Mouse (Mus musculus) adrenal gland, postnatal 25 days (tissue): ENCODE measurements at regions not wholly inside any gene's neighbourhood (a gene's known extent, or its start where the extent isn't known, plus 50 kb on each side); places are given as distances from the start of the nearest gene placed in this dataset.

Source experiments
- DNase-seq: peaks from one replicate; pipeline ENCODE4 v3.0.0; 2021; ENCODE audit warnings: mixed read lengths

DNA sequence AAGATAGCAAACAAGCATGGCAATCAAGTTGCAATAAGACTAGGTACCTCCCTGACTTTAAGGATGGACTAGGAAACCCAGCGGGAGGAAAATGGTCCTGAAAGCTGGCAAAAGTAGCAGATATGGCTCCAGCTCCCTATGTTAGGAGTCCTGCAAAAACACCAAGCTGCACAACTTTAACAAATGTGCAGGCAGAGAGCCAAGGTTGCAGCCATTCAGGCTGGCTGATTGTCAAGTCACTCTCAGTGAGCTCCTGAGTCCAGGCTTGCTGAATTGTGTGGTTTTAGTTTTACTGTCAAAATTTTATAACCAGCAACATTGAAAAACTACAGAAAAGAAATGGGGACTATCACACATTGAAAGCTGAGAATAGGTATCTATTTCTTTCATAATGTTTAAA is 1122.8 kb upstream of the Slc10a2 start:
- no peak for DNase-seq

DNA sequence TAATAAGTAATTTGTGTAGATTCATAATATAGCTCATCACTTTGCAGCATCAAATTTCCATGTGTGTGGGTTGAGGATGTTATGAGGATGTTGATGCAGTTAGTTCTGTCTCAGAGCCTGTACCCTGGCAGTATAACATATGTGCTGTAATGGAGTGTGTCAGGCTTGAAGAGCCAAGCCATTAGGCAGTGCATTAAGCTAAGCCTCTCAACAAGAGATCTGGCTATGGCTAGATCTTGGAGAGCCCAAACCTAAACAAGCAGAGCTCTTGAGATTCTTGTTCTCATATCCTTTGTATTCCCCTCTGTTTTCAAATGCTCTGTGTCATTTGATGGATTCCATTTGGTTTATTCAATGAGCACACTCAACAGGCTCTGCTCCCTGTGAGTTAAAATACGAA is 1120.0 kb upstream of the Slc10a2 start:
- DNase-seq: no peak

DNA sequence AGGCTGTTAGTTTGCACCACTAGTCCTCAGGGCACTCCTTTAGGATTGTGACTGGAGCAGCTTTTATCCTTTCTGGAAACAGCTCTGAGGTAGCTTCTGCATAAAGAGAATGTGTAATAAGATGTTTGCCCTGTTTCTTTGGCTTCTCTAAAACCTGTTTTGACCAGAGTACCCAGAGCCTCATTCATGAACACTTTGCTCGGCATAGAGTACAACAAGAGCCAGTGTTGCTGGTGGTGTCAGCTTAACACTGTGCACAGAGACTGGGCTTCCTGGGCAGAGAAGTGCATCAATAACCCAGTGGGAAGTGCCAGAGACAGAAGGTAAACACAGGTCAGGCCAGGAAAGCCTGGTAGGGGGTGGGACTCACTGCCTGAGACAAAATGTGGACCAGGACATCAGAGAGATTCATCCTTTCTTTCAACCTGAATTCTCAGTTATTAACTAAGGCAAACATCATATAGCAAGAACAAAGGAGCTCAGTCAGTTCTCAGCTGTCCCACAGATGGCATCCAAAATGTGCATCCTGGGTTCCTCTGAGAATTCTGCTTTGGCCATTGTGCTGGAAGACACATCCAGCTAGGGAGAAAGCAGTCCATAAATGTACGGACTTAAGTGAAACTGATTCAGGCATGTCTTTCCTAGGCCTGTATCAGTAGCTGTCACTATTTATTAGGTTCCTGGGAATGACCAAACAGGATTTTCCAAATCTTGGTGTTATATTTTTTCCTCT is 1102.6 kb upstream of the Slc10a2 start:
- DNase-seq: no peak

DNA sequence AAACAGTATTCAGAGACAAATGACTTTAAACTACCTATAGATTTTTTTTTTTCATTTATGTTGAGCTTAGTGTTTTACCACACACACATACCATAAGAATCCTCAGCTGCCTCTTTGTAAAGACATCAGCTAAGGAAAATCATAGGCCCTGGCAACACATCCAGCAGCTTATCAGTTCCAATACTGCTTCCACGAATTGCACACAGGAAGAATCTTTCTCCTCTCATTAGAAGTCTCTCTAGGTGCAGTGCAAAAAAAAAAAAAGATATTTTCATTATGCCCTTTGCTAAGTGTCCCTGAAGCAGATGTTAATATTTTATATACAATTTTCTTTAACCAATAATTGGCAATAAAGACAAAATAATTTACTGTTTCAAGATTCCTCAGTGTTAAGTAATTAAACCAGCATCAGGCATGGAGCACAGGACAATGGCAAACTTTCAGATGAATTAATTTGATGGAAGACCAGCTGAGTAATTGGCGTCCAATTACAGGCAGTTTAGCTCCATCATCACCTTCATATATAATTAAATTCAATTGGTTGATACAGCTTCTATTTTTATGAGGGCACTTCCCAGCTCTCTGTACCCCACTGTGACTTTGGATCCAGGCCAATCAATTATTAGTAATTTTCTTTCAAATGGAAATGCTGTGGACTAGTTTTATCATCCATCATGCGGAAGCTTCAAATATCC is 1099.0 kb upstream of the Slc10a2 start:
- no peak for DNase-seq

DNA sequence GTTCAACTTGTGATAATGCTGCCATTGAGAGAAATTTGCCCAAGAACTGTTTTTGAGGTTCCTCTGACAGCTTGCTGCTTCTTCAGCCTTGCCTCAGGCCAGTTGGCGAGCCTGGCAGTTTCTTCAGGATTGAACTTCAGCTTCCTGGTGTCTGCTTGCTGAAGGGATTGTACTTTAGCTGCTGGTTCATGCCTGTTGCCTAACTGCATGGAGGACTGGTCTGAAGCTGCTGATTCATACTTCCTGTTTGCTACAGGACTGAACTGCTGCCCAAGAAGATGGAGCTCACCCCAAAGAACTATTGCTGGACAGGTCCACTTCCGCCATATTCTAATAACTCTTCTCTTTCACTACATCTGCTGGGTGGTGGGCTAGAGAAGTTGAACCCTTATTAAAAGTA is 1086.3 kb upstream of the Slc10a2 start:
- DNase-seq: no peak

DNA sequence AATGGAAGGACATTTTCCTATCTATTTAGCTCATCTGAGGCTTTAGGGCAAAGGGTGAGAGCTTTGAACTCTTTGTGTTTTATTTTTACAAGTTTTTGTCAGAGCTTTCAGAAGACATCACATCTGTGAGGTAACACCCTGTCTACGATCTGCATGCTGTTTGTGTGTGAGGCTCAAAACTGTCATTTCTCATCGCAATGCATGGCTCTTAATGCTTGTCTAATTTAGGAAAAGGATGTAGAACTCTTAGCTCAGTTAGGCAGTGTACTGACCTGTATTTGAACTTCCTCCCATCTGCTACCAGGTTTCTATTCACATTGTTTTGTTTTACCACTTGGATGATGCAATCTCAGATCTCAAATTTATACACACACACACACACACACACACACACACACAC is 1083.3 kb upstream of the Slc10a2 start:
- no peak for DNase-seq

DNA sequence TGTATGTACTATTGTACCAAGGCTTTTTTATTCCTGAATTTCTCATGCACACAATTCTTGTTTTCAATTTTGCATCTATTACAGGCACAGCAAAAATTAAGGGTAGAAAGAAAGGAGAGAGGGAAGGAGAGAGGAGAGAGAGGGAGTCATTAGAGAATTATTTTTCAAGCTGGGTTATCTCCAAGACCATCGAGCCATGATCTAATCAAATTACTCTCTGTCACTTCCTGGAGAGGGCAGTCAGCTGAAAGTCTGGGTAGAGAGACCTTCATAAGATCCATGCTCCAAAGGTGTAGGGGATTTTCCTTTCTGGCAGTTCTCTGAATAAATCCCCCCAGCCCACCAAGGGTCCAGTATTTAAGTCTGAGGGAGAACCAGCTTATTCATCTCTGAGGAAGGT is 1081.4 kb upstream of the Slc10a2 start:
- no peak for DNase-seq

DNA sequence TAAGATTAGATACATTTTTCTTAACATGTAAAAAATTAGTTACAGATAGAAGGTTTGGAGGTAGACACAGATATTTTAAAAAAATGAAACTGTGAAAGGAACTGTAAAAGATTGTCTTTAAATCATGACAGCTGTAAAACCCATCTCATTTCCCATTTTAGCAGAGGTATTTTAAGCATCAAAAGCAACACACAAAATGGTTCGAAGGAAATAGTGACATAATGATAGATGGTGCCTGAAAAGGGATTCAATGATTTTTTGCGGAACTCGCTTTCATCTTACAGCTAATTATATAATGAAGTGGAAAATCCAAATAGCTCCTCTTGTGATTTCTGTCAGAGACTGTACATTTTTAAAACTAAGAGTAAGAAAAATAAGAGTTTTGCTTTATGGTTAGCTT is 1074.5 kb upstream of the Slc10a2 start:
- DNase-seq: no peak

DNA sequence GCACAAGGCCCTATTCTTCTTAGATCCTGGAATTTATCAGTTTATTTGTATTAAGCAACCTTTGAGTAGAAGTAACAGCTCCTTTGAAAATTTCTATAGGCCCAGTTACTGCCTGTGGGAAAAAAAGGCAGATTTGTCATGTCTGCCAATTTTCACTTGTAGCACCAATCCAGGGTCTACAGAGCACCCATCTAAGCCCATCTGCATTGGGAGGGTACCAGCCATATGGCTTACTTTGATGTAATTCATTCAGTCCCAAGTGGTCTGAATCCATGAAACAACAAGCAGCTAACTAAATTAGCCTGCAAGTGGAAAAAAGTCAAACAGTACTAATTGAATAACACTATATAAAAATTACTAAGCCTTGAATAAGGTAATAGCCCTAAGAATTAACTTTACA is 1061.3 kb upstream of the Slc10a2 start:
- no peak for DNase-seq

DNA sequence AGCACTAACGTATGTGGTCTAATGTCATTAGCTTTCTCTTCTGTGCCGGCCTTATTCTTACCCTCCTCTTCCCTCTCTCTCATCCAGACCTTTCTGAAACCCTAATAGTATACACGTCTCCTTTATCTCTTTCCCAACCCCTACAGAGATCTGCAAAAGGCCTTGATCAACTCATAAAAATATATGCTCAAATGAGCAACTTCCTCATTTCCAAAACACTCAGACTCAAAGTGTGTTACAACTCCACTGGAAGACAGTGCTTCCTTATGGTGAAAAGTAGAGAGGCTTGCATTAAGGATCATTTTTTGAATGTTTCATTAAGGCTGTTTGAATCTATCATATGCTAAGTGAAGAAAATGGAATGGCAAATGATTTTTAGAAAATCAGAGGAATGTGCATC is 1060.1 kb upstream of the Slc10a2 start:
- DNase-seq: no peak

DNA sequence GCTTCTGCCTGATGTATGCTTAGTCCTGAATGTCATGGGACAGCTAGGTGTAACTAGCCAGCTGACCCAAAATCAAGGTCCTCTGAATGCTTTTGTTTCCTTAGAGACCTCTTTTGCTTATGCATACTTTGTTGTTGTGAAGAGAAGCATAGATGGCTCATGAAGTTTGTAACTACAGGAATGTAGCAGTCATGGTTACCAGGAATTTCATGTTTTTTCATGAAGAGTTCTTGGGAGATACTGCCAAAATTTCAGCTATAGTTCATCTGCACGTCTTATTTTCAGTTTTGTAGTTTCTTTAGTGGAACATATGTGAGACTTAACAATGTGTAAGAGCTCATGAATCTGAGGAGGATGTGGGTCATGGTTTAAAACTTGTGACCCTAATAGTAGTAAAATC is 1059.6 kb upstream of the Slc10a2 start:
- no peak for DNase-seq

DNA sequence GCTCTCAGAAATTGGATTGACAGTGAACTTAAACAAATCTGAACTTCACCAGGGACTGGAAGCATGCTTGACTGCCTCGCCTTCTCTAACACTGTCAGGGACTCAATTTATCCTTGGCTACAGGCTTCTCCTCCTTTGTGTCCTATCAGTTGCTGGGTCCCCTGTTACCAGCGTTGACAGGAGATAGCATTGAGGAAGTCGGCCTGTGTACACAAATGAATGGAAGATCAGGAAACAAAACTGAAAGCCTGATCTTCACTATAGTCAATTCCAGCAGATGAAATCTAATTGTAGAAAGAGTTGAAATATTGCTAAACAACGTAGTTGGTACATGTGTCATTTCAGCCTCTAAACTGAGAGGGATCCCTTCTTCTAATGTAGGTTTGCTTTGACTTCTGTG is 1039.4 kb upstream of the Slc10a2 start:
- no peak for DNase-seq

DNA sequence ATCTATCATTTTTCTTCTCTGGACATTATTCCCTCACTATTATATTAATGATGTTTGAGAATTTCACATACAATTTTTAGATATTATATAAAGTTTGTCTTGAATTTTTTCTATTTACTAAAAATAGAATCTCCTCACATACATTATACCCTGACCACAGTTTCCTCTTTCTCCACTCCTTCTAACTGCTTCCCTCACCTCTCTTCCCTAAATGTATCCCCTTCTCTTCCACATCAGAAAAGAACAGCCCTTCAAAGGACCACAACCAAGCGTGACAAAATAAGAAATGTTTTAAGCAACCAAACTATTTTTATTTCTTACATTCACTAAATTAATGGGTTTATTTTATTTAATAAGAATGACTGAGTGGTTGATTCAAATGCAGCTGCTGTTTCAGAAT is 1034.9 kb upstream of the Slc10a2 start:
- no peak for DNase-seq

DNA sequence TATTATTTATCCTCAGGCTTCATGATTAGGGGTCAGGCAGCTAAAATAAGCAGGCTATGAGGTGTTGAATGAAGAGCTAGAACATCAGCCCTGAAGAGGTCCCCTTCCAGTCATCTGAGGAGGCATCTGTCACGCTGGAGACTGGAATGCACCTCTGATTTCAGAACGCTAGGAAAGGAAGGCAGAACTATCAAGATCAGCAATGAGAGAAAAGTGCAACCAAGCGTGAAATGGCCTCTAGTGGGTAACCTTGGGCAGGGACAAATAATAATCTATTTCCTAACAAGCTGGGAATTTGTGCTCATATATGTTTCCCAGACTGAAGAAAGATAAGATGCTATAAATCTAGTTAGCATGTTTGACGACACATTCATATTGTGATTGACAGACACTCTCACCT is 1034.0 kb upstream of the Slc10a2 start:
- DNase-seq: no peak

DNA sequence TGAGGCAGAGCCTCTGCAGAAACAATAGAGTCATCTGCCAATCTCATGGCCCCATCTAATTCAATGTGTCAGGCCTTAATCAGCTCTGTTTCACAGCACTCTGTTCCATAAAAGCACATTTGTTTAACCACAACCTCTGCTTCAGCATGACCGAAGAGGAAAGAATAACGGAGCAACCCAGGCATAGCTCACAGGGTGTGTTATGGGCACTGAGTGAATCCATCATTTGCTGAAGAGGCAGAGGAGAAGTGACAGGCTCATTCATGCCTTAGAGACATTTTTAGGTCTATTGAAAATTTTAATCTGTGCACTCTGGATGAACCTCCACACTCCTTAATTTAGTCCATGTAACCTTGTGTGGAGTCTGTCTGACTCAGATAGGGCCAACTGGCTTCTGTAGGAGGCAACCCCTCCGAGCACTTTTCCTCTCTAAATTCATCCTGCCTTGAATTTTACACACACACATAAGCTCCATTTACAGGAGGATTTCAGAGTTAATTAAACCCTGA is 1027.1 kb upstream of the Slc10a2 start:
- no peak for DNase-seq

DNA sequence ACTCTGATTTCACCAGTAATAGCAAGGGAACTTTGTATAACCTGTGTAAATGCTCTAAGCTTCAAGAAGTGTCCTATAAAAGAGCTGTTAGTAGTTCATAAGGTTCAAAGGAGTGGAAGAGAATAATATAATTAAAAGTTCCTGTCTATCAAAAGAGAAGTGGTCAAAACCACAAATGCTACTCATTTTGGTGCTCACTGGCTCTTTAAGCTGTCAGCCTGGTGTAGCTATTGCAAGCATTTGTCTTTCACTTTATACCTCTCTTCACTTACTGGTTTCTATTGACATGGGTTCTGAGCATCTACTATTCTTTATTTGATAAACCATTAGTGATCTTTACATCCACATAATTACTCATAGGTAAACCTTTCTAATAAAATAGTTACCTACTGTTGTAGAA is 1020.1 kb upstream of the Slc10a2 start:
- no peak for DNase-seq

DNA sequence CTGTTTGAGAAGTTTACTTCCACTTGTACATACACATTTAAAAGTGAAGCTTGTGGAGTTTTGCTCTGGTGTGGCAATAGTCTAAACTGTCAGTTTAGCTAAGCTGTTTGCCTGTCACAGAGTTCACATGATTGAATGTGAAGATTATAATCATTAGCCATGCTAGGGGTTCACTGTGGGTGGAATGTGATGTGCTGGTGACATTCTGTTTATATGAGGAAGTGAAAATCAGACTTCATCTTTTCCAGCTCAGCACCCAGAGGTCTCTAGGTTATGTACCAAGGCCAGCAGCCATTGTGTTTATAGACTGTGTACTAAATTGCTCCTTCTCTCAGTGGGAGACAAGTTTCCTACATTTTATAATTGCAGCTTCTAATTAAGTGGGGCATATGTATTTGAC is 1014.4 kb upstream of the Slc10a2 start:
- DNase-seq: no peak

DNA sequence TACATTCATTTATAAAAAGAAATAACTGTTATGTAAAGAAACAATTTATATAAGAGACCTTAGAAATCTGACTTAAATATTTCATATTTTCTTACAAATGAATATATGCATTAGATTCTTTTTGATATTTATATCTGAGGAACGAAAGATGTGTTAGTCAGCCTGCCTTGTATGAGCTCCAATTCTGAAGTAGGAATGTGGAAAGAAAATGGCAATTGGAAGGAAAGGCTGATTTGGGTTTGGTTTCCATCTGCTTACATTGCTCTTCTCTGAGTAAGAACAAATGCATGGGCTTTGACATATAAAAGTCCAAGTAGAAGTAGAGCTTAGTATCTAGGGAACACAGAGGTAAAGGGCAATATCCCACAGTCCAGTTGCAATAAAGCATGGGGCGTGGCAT is 1006.2 kb upstream of the Slc10a2 start:
- DNase-seq: no peak

DNA sequence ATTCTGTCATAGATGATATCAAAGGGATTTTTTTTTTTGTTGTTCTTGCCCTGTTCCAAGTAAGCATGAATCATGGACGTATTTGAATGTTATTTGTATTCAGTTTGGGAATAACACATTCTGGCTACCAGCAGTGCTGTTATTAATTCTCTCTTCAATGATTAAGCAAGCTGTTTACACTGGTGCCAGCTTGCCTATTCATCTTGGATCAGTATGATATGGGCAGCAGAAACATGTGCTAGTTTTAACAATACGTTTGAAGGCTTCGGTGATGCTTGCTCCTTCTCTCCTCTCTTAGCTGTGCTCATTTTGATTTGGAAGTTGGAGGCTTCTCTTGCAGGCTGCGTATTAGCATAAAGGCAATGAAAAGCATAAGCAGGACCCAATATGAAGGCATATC is 984.9 kb upstream of the Slc10a2 start:
- DNase-seq: no peak

DNA sequence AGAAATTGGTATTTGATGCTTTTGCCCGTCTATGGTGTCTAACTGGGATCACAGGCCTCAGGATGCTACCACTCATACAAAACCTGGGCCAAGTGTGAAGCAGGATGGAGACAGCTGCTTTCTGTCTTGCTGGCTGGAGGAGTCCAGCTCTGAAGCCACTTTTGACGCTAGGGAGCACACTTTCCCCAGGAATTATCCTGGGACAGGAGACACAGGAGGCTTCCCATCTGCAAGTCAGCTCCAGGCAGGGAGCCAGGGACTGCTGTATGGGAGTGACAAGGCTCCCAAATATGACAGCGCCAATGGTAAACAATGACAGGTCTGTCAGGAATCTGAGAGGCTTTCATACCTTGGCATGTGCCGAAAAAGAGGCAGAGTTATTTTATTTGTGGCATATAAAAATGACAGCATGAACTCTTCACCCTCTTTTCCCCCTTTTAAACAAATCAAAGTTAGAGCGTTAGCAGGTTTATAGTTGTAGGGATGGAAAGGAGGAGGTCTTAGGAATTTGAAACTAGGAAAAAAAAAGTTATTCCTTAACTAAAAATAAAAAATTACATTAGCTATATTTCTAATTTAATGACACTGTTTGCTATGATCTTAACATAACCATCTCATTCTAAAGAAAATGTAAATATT is 938.9 kb upstream of the Slc10a2 start:
- peak; percentile 2 for DNase-seq

DNA sequence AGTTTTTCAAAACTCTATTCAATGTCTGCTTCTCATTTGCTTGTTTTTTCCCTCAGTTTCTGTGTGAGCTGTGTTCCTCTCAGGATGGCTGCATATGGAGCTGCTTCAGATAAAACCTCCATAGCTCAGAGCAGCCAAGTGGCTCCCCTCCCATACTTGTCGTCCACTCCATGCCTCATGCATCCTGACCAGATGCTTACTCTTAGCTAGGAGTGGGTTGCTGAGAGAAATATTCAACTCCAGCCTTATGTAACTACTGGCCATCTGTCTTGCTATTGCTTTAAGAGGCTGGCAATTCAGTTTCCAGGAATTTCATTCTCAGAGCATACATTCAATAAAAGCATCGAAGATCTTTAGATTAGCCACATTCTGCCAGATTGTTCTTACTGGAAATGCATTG is 907.1 kb upstream of the Slc10a2 start:
- DNase-seq: no peak

DNA sequence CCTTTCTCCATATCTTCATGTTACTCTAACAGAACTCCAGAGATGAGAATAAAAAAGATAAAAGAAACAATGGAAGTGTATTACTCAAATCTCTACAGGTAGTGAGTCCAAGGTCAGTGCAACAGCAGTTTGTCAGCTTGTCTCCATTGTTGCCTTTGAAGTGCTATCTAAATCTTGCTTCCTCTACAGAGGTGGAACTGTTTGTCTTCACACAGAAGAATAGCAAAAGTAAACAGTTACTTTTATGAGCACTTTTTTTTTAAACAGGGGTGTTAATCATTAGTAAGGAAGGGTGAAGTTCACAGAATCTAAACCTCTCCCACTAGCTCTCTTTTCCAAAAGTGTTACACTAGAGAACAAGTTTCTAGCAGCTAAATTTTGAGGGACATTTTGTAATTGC is 906.0 kb upstream of the Slc10a2 start:
- no peak for DNase-seq

DNA sequence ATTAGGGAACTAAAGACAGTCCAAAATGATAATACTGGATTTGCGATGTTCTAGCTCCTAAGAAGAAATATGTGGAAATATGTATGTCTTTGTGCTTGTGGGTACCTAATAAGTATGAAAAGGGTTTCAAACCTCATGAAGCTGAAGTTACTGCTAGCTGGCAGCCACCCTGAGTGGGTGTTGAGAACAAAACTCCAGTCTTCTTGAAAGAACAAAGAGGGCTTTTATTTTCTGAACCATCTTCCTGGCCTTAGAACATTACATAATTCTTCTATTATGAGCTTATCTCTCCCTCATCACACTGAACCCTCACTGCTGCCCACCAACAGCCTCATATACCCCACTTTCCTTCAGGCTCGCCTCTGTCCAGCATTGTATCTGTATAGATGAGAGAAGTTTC is 905.6 kb upstream of the Slc10a2 start:
- DNase-seq: no peak

DNA sequence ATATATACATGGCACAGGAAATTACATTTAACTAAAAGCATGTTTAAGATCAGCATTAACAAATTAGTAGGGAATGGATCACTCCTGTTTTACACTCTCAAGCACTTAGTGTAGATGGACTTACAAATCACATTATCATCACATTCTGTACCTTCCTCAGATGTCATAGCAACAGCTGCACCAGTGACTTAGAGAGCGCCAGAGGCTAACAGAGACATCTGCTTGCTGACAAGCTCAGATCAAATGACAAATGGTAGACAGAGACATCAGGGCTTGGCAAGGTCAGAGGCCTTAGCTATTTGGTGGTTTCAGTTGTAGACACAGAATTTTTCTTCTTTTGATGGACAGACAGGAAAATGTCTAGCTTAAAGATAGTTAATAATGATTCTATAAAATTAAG is 897.5 kb upstream of the Slc10a2 start:
- DNase-seq: no peak
